Mouse (Mus musculus): ENCODE measurements around the gene Zkscan7. TPM values are rescaled to one million over a fixed set of nuclear protein-coding genes. Genes with fewer than 3 reads are reported as not detected.
A peak's percentile ranks its signal among the peaks of the same experiment; 100 is the strongest.

Gene Zkscan7
- total and polyA plus RNA-seq, 3 experiments, result 2.6 to 5.9 (median 4.7) TPM

GRCm38 (mm10) chr9:122902717-122903535, 17.4 kb downstream of the Zkscan7 start:
- Histone ChIP-seq H3K9ac (ENCODE audit: low read depth, low read length) (peak overlapping the region; percentile 62), H3K4me1 (ENCODE audit: control insufficient read depth, insufficient read depth, low read length) (no peaks in the 10 kb centered on the region), H3K4me3 (peak overlapping the region; percentile 54), H3K27ac (no peak overlapping the region), H3K36me3 (ENCODE audit: control insufficient read depth, insufficient read depth, low read length) (no peaks in the 10 kb centered on the region), H3K79me2 (replicated peaks; ENCODE audit: control insufficient read depth, insufficient read depth, low read length) (no peaks in the 10 kb centered on the region), H3K27me3 (ENCODE audit: control insufficient read depth, insufficient read depth, low read length) (no peaks in the 10 kb centered on the region)
- DNase-seq, result peak; percentile 37 to 53
- intact Hi-C loops (cut with DNase I), result no loop called here
- WGBS, result 15% methylated on average over 32 of the region's 32 CpGs
- TF ChIP-seq CTCF (IDR thresholded peaks at IDR 0.05) (no peak), EP300 (IDR thresholded peaks at IDR 0.05; ENCODE audit: insufficient read depth, low read depth, low read length) (no peak), POLR2A (IDR thresholded peaks at IDR 0.05; ENCODE audit: insufficient read depth, low read depth, low read length) (no peak)

GRCm38 (mm10) chr9:122922436-122922835, 37.0 kb downstream of the Zkscan7 start:
- intact Hi-C loops (cut with DNase I), result loop anchor here (5.0 kb wide), 1 partner anchor 55 kb away; the partner anchor contains the start of gene Zfp445
- TF ChIP-seq CTCF (IDR thresholded peaks at IDR 0.05), result no peak
- no peak for TF ChIP-seq EP300 (IDR thresholded peaks at IDR 0.05; ENCODE audit: insufficient read depth, low read depth, low read length)
- TF ChIP-seq POLR2A (IDR thresholded peaks at IDR 0.05; ENCODE audit: insufficient read depth, low read depth, low read length), result no peak
- H3K4me1 ChIP-seq (ENCODE audit: control insufficient read depth, insufficient read depth, low read length), result no peaks in the 10 kb centered on the region; the same call in 1 of the 2 replicates
- H3K9ac ChIP-seq (ENCODE audit: low read depth, low read length), result no peak overlapping the region
- no peak for DNase-seq
- peaks cover 2% of the 10 kb centered on the region for H3K36me3 ChIP-seq (ENCODE audit: control insufficient read depth, insufficient read depth, low read length)
- H3K4me3 ChIP-seq, result peak overlapping the region; percentile 72
- H3K27ac ChIP-seq, result no peak overlapping the region
- H3K27me3 ChIP-seq (ENCODE audit: control insufficient read depth, insufficient read depth, low read length), result no peaks in the 10 kb centered on the region
- H3K79me2 ChIP-seq (replicated peaks; ENCODE audit: control insufficient read depth, insufficient read depth, low read length), result no peaks in the 10 kb centered on the region
- 44% methylated on average over 3 of the region's 3 CpGs for WGBS

GRCm38 (mm10) chr9:122922936-122923381, 37.5 kb downstream of the Zkscan7 start, which contains the start of gene Zfp105:
TSS of gene Zfp105 (plus strand) at chr9:122923072.
- intact Hi-C loops (cut with DNase I), result loop anchor here (5.0 kb wide), 1 partner anchor 56 kb away; the partner anchor contains the start of gene Zfp445
- Histone ChIP-seq H3K4me3 (peak within 1 kb of the TSS; percentile 72), H3K27ac (peak within 1 kb of the TSS; percentile 60; the same call in 1 of the 2 replicates), H3K36me3 (ENCODE audit: control insufficient read depth, insufficient read depth, low read length) (peaks cover 4% of the 10 kb centered on the region), H3K27me3 (ENCODE audit: control insufficient read depth, insufficient read depth, low read length) (no peaks in the 10 kb centered on the region), H3K4me1 (ENCODE audit: control insufficient read depth, insufficient read depth, low read length) (no peaks in the 10 kb centered on the region; the same call in 1 of the 2 replicates), H3K9ac (ENCODE audit: low read depth, low read length) (peak within 1 kb of the TSS; percentile 99), H3K79me2 (replicated peaks; ENCODE audit: control insufficient read depth, insufficient read depth, low read length) (no peaks in the 10 kb centered on the region)
- WGBS, result 1% methylated on average over 43 of the region's 43 CpGs
- peak; percentile 76 to 78 for DNase-seq
- TF ChIP-seq EP300 (IDR thresholded peaks at IDR 0.05; ENCODE audit: insufficient read depth, low read depth, low read length), result no peak
- TF ChIP-seq CTCF (IDR thresholded peaks at IDR 0.05), result no peak
- TF ChIP-seq POLR2A (IDR thresholded peaks at IDR 0.05; ENCODE audit: insufficient read depth, low read depth, low read length), result no peak

- no peak for DNase-seq
- no peak overlapping the region for H3K9ac ChIP-seq (ENCODE audit: low read depth, low read length)
- no peaks in the 10 kb centered on the region for H3K27me3 ChIP-seq (ENCODE audit: control insufficient read depth, insufficient read depth, low read length)
- 83% methylated on average over 3 of the region's 3 CpGs for WGBS
- intact Hi-C loops (cut with DNase I), result no loop called here
- H3K27ac ChIP-seq, result no peak overlapping the region
- no peak overlapping the region for H3K4me3 ChIP-seq
- peaks cover 6% of the 10 kb centered on the region for H3K36me3 ChIP-seq (ENCODE audit: control insufficient read depth, insufficient read depth, low read length)
- H3K79me2 ChIP-seq (replicated peaks; ENCODE audit: control insufficient read depth, insufficient read depth, low read length), result no peaks in the 10 kb centered on the region
- no peaks in the 10 kb centered on the region; the same call in 1 of the 2 replicates for H3K4me1 ChIP-seq (ENCODE audit: control insufficient read depth, insufficient read depth, low read length)
- TF ChIP-seq CTCF (IDR thresholded peaks at IDR 0.05) (no peak), POLR2A (IDR thresholded peaks at IDR 0.05; ENCODE audit: insufficient read depth, low read depth, low read length) (no peak), EP300 (IDR thresholded peaks at IDR 0.05; ENCODE audit: insufficient read depth, low read depth, low read length) (no peak)
Measured at GRCm38 (mm10) chr9:122928915-122929314, 43.4 kb downstream of the Zkscan7 start.

Other genes starting within 250 kb of the Zkscan7 start
- not detected for gene Topaz1, start 138.3 kb upstream of the Zkscan7 start, total RNA-seq (2021)
- gene Topaz1, start 138.3 kb upstream of the Zkscan7 start, polyA plus RNA-seq (2012; rRNA removed), result not detected in 2 replicates
- gene Tcaim, start 80.1 kb upstream of the Zkscan7 start, total RNA-seq (2021), result 10 to 100 TPM; 46.9 to 56.5 TPM
- gene Tcaim, start 80.1 kb upstream of the Zkscan7 start, polyA plus RNA-seq (2012; rRNA removed), result 20.4 and 33.4 TPM in 2 replicates
- gene Gm35549, start 41.6 kb upstream of the Zkscan7 start, total RNA-seq (2021), result not detected
- gene Gm35549, start 41.6 kb upstream of the Zkscan7 start, polyA plus RNA-seq (2012; rRNA removed), result not detected in 2 replicates
- 100 to 1,000 TPM in 1 of 2 experiments, 10 to 100 TPM in 1; 64.6 to 100 TPM for gene Zfp445, start 19.7 kb upstream of the Zkscan7 start, total RNA-seq (2021)
- gene Zfp445, start 19.7 kb upstream of the Zkscan7 start, polyA plus RNA-seq (2012; rRNA removed), result 31.1 and 79.7 TPM in 2 replicates
- 1 to 10 TPM; 1.7 to 2.1 TPM for gene Zfp105, start 37.4 kb downstream of the Zkscan7 start, total RNA-seq (2021)
- 0.86 and 0.91 TPM in 2 replicates for gene Zfp105, start 37.4 kb downstream of the Zkscan7 start, polyA plus RNA-seq (2012; rRNA removed)
- 10 to 100 TPM; 16.1 to 18.9 TPM for gene 1110059G10Rik, start 65.3 kb downstream of the Zkscan7 start, total RNA-seq (2021)
- gene 1110059G10Rik, start 65.3 kb downstream of the Zkscan7 start, polyA plus RNA-seq (2012; rRNA removed), result 3.0 and 5.3 TPM in 2 replicates
- under 1 TPM; 0.13 to 0.34 TPM for gene Kif15, start 65.4 kb downstream of the Zkscan7 start, total RNA-seq (2021)
- gene Kif15, start 65.4 kb downstream of the Zkscan7 start, polyA plus RNA-seq (2012; rRNA removed), result 0.21 and 1.3 TPM in 2 replicates
- 10 to 100 TPM; 12.2 to 12.9 TPM for gene Tmem42, start 135.6 kb downstream of the Zkscan7 start, total RNA-seq (2021)
- 15.3 and 22.5 TPM in 2 replicates for gene Tmem42, start 135.6 kb downstream of the Zkscan7 start, polyA plus RNA-seq (2012; rRNA removed)
- gene Tgm4, start 149.0 kb downstream of the Zkscan7 start, total RNA-seq (2021), result not detected
- 0.23 TPM in 1 of 2 replicates, not detected in the other for gene Tgm4, start 149.0 kb downstream of the Zkscan7 start, polyA plus RNA-seq (2012; rRNA removed)
- gene Zdhhc3, start 227.5 kb downstream of the Zkscan7 start, total RNA-seq (2021), result 10 to 100 TPM; 36.7 to 42.8 TPM
- gene Zdhhc3, start 227.5 kb downstream of the Zkscan7 start, polyA plus RNA-seq (2012; rRNA removed), result 57.8 and 66.2 TPM in 2 replicates
- 10 to 100 TPM; 26.7 to 27.9 TPM for gene Exosc7, start 227.5 kb downstream of the Zkscan7 start, total RNA-seq (2021)
- 19.8 and 34.5 TPM in 2 replicates for gene Exosc7, start 227.5 kb downstream of the Zkscan7 start, polyA plus RNA-seq (2012; rRNA removed)

All from heart, adult 2 months (tissue).